Mouse (Mus musculus): ENCODE data around the gene Zscan2.

The Zscan2 gene

DNA sequence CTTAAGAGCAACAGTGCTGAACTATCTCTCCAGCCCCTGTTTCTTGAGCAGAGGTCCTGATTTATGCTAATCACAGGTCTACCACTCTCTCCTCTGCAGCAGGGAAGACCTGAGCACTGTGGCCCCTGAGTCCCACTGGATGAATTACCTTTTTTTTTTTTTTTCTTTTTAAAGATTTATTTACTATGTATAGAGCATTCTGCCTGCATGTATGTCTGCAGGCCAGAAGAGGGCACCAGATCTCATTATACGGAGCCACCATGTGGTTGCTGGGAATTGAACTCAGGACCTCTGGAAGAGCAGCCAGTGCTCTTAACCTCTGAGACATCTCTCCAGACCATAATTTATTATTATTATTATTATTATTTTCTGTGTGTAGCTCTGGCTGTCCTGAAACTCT is 24.9 kb downstream of the Zscan2 start:
- DNase-seq, result no peak

- DNase-seq, result no peak
These were observed 27.9 kb downstream of the Zscan2 start for GRCm38 (mm10) chr7:80888595-80888994.

DNA sequence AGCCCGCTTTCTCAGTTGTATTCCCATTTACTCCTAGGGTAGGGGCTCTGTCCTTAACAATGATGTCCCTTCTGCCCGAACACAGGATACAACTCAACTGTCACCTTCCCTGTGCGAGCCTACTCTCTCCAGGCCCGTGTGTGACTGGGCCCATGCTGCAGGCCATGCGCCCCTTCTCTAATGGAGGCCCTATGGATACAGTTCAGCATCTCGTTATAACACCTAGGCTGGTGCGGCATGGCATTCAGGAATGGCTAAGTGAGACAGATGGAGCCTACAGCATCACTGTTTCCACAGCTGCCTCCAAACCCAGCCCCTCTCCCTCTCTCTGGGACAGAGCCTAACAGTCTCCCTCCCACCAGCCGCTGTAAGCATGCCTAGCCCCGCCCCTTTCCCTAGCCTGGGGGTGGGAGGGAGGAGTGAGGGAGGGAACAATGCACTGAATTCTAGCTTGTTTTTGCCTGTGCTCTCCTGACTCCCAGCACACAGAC is 28.3 kb downstream of the Zscan2 start:
- peak; percentile 81 for DNase-seq

DNA sequence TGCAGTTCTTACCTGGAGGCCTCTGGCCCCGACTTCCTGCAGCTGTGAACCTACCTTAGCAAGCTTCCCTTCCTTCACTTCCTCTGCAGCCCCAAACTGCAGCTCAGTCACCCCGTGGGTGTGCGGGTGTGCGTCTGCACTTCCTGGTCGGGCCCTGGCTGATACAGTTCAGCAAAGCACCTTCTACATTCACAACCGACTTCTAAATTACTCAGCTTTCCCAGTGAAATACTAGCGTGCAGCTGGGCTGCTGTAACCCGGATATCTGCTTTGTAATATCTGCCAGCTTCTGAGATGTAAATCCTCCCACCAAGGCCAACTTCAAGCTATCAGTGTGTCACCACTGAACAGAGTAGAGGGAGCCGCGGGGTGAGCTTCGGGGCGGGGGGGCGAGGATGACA is 29.1 kb downstream of the Zscan2 start:
- DNase-seq, result peak; percentile 36

GRCm38 (mm10) chr7:80893086-80893752 is 32.5 kb downstream of the Zscan2 start:
- no peak for DNase-seq

DNA sequence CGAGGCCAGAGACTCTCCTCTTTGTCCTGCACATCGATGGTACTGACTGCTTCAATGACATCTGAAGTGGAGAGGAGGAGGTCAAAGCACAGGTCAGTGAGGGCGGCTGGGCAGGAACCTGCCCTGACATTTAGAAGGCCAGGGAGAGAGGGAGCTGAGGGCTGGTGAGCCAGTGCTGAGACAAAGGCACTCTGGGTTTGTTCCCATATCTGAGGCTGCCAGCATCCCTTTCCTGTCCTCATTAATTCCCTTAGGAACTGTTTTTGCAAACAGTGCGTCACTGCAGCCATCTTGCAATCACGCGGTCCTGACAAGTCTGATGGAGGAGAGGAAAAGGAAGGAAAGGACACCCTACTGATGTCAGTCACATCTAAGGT is 33.0 kb downstream of the Zscan2 start:
- peak; percentile 38 for DNase-seq

- no peak for DNase-seq
These were observed 33.5 kb downstream of the Zscan2 start for GRCm38 (mm10) chr7:80894196-80894595.

DNA sequence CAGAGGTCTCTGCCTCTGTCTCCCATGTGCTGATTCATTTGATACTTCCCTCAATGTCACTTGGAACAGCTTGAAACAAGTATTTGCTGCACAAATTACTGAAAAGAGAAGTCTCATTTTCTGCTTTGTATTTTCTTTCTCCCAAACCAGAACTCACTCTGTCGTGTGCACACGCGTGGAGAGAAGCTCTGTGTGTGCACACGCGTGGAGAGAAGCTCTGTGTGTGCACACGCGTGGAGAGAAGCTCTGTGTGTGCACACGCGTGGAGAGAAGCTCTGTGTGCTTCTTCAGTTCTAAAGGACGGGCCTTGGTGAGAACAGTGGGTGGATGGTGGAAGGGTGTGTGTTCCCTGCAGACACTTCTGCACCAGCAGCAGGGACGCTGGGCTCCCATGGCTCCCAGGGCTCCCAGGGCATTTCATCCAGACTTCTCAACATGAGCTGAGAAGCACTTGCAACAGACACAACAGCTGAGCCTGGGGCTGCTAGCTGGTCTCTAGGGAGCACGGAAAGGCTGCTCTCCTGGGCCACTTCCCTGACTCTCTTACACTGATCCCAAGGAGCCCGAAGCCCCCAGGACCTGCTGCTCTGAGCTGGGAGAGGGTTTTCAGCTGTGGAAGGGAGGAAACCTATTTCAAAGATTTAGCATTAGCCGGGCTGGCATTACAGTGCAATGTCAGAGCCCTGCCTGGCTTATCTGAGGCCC is 34.2 kb downstream of the Zscan2 start:
- DNase-seq, result no peak

DNA sequence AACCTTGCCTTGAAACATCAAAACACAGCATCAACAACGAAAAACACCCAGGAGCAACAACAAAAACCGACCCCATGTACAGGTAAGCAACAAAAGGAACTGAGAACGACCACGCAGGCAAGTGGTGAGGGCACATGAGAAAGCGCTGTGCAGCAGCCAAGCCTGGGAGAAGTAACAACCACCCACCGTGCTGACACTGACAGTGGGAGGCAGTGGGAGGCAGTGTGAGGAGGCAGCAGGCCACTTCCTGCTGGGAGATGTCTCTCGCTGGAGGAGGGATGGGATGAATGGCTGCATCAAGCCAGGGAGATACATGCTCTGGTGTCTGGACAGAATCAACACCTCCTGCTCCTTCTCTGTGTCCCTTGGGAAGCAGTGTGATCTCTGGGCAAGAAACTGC is 36.4 kb downstream of the Zscan2 start:
- no peak for DNase-seq

DNA sequence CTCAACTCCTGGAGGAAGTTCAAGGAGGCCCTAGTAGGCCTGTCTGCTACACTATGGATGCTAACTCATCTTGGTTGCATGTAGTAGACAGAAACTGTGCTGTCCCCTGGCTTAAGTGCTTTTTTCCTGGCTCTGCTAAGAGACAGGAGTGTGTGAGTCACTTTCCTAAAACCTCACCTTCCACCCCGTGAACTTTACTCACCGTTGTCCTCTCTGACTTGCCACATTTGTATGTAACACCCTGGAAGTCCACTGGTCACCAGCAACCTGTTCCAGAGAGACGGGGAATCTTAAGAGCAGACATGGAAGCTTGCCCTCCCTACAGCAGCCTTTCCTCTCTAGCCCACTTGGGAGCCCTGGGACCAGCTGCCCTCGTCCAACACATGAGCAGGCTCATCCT is 37.0 kb downstream of the Zscan2 start:
- no peak for DNase-seq

DNA sequence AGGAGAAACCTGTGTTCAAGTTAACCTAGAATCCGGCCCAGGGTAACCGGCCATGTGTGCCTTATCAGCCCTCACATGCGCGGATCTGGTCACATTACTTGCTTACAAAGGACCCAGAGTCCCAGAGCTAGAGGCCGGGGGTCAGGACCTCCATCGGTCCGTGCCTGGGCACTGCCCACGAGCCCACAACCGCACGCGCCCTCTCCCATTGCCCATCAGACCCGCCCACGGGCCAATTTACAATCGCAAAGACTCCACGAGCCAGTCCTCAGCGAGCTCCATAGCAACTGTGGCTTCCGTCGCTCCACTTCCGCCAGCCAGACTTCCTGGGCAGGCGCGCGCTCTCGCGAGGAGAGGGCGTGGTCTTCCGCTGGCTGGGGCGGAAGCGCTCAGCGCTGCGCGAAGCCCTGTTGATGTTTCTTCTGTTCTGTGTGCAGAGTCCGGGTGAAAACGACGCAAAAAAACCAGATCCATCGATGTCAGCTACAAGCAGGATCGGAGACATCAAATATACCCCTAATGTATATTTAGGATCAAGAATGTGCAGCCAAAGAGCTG is 40.3 kb downstream of the Zscan2 start, which contains the start of gene Wdr73:
TSS of gene Wdr73 (minus strand) at position 326 of the 558 bp plus-strand sequence.
- peak; percentile 95 for DNase-seq

GRCm38 (mm10) chr7:80901541-80902274 is 41.0 kb downstream of the Zscan2 start:
- peak; percentile 48 for DNase-seq

- no peak for DNase-seq
These were observed 43.1 kb downstream of the Zscan2 start for GRCm38 (mm10) chr7:80903625-80904422.

- peak; percentile 84 for DNase-seq
These were observed 44.3 kb downstream of the Zscan2 start, which contains the start of gene Nmb for GRCm38 (mm10) chr7:80904921-80905515. TSS of gene Nmb (minus strand) at chr7:80905076.

GRCm38 (mm10) chr7:80911053-80911452 is 50.3 kb downstream of the Zscan2 start:
- DNase-seq, result no peak

DNA sequence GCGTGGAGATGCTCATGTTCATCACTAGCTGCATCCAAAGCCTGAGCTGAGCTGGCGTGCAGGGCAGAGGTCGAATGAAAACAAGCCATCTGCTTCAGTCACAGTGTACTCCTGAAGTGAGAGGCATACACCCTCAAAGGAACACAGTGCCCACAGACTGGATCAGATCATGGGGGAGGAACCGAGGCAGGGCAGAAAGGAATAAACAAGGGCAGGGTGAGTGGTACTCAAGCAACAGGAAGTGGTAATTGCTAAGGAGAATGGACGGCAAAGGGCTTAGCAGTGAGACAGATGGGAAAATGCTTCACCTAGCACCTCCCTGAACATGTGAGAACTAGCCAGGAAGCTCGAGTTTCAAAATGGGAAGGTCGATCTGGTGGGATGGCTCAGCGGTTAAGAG is 51.8 kb downstream of the Zscan2 start:
- no peak for DNase-seq

- peak; percentile 64 for DNase-seq
These were observed 57.3 kb downstream of the Zscan2 start for GRCm38 (mm10) chr7:80917916-80918465.

DNA sequence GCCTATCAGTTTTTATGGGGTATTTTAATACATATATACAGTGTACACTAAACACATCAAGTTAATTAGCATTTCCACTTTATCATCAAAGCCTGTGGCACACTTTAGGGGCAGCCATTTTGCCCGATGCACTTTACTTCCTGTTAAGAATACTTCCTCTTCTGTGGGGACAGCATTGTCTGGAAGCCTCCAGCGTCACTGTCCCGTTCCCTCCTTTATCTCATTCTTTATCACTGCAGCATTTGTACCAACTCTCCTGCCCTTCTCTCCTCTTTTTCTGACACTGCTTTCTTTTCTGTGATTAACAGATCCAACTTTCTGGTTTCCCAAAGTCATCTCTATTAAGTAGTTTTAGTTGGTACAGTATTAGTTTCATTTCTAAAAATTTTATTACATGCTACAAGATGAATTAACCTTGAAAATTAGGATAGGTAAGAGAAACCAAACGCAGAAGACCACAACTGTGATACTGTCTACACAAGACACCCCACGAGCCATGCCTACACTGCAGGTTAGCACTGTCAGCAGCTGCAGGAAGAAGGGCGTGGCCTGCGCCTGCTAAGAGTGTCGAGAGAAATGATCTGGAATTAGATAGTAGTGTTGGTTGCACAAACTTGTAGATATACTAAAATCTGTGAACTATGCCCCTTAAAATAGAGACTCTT is 58.4 kb downstream of the Zscan2 start:
- DNase-seq, result no peak

DNA sequence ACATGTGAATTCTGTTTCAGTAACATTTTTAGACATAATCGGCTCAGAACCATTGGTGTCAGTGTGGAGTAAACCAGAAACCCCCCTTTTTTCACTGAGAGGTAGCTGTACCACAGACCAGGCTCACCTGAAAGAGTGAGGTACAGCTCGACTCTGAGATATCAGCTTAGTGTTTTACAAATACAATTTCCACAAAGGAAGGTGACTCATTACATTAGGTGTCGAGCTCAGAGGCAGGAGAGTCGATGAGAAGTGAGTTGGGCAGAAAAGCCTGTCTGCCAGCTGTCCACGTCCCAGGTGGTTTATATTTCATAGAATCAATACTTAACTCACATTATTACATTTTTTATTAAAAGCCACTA is 58.9 kb downstream of the Zscan2 start:
- no peak for DNase-seq

GRCm38 (mm10) chr7:80923165-80923564 is 62.4 kb downstream of the Zscan2 start:
- no peak for DNase-seq
